Mouse (Mus musculus) forebrain, embryonic 15.5 days (tissue): ENCODE measurements at regions not wholly inside any gene's neighbourhood (a gene's known extent, or its start where the extent isn't known, plus 50 kb on each side); places are given as distances from the start of the nearest gene placed in this dataset.

Source experiments
- ATAC-seq: fragments of 200-750 bp; cut with Nextera tagmentation; replicated peaks from 2 replicates; pipeline ENCODE4 v1.8.0; 2017; ENCODE audit warnings: mild to moderate bottlenecking, moderate TSS enrichment, moderate library complexity
- H3K27ac ChIP-seq: fragments of 300-500 bp; sonication (generic); replicated peaks from 2 replicates; pipeline ENCODE4 v1.5.1; 2015; ENCODE audit warnings: mild to moderate bottlenecking, inconsistent platforms
- H3K27me3 ChIP-seq: fragments of 300-500 bp; sonication (generic); 2 replicates; pipeline ENCODE4 v1.6.1; 2015; ENCODE audit warnings: inconsistent platforms
- H3K36me3 ChIP-seq: fragments of 300-500 bp; sonication (generic); 2 replicates; pipeline ENCODE4 v1.6.1; 2015; ENCODE audit warnings: mild to moderate bottlenecking, inconsistent platforms
- H3K4me1 ChIP-seq: fragments of 300-500 bp; sonication (generic); 2 replicates; pipeline ENCODE4 v1.6.1; 2015; ENCODE audit warnings: inconsistent platforms
- H3K4me2 ChIP-seq: fragments of 300-500 bp; sonication (generic); replicated peaks from 2 replicates; pipeline ENCODE4 v1.6.1; 2015; ENCODE audit warnings: mild to moderate bottlenecking, inconsistent platforms
- H3K4me3 ChIP-seq: fragments of 300-500 bp; sonication (generic); 2 replicates; pipeline ENCODE4 v1.5.1; 2015; ENCODE audit warnings: mild to moderate bottlenecking, inconsistent platforms
- H3K9ac ChIP-seq: fragments of 300-500 bp; sonication (generic); replicated peaks from 2 replicates; pipeline ENCODE4 v1.6.1; 2015; ENCODE audit warnings: mild to moderate bottlenecking, inconsistent platforms
- H3K9me3 ChIP-seq: fragments of 300-500 bp; sonication (generic); 2 replicates; pipeline ENCODE4 v1.6.1; 2016; ENCODE audit warnings: inconsistent platforms
- WGBS: fragments of 180-500 bp; shearing (Covaris S2); methylation state at CpG from one replicate; pipeline ENCODE4 v1.1.7; 2015; ENCODE audit warnings: mixed read lengths; 5-methylcytosine and 5-hydroxymethylcytosine counted together

GRCm38 (mm10) chr1:143464863-143465262 lies 175.6 kb upstream of the B3galt2 start:
- WGBS, result 81% methylated on average over 2 of the region's 2 CpGs
- no peaks in the 10 kb centered on the region for H3K9me3 ChIP-seq
- H3K36me3 ChIP-seq, result no peaks in the 10 kb centered on the region
- H3K4me3 ChIP-seq, result no peak overlapping the region
- no peak overlapping the region for H3K4me2 ChIP-seq
- H3K27ac ChIP-seq, result no peak overlapping the region
- no peaks in the 10 kb centered on the region for H3K4me1 ChIP-seq
- no peak overlapping the region for H3K9ac ChIP-seq
- ATAC-seq, result no peak
- H3K27me3 ChIP-seq, result no peaks in the 10 kb centered on the region

- Histone ChIP-seq H3K27ac (no peak overlapping the region), H3K4me3 (no peak overlapping the region), H3K9ac (no peak overlapping the region), H3K36me3 (no peaks in the 10 kb centered on the region), H3K4me2 (no peak overlapping the region), H3K4me1 (no peaks in the 10 kb centered on the region), H3K27me3 (no peaks in the 10 kb centered on the region), H3K9me3 (no peaks in the 10 kb centered on the region)
- no peak for ATAC-seq
- WGBS, result 90% methylated on average over 3 of the region's 3 CpGs
These were observed 174.4 kb upstream of the B3galt2 start for GRCm38 (mm10) chr1:143466092-143466491.

DNA sequence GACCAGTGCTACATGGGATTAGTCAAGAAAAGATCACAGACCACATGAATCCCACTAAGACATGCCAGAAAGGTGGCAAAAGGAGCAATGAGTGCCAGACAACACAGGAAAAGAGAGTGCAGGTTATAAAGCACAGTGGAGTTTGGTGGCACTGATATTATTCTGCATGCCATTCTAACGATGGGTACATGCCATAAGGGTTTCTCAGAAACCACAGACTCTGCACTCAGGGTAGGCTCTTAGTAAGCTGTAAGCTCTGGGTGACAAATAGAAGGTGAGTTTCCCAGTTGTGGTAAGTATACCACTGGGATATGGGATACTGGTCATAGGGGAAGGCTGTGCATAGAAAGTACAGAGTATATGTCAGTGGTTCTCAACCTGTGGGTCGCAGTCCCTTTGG lies 165.1 kb upstream of the B3galt2 start:
- Histone ChIP-seq H3K4me1 (no peaks in the 10 kb centered on the region), H3K9ac (no peak overlapping the region), H3K4me2 (no peak overlapping the region), H3K27me3 (no peaks in the 10 kb centered on the region), H3K9me3 (no peaks in the 10 kb centered on the region), H3K27ac (no peak overlapping the region), H3K4me3 (no peak overlapping the region), H3K36me3 (no peaks in the 10 kb centered on the region)
- 91% methylated on average over 2 of the region's 2 CpGs for WGBS
- ATAC-seq, result no peak

- H3K4me2 ChIP-seq, result no peak overlapping the region
- no peaks in the 10 kb centered on the region for H3K27me3 ChIP-seq
- H3K36me3 ChIP-seq, result no peaks in the 10 kb centered on the region
- no peak overlapping the region for H3K27ac ChIP-seq
- no peak for ATAC-seq
- no peak overlapping the region for H3K9ac ChIP-seq
- no peaks in the 10 kb centered on the region for H3K4me1 ChIP-seq
- 96% methylated on average over 4 of the region's 4 CpGs for WGBS
- no peaks in the 10 kb centered on the region for H3K9me3 ChIP-seq
- no peak overlapping the region for H3K4me3 ChIP-seq
These were observed 157.1 kb upstream of the B3galt2 start for GRCm38 (mm10) chr1:143483345-143483744.

DNA sequence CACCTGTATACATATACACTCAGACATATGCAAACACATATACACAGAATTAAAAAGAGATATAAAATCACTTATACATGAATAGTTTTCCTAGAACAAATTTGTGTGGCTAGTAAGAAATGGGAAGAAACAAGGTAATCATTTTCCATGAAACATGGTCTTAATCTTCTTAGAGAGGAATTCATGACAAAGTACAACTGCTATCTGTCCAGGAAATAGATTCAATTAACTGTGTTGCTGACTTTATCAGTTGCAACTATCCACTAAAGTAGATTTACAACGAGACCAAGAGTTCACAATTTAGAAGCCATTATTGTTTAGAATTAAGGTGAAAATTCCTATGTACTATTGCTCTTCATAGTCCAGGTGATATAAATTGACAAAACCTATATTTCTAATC lies 155.5 kb upstream of the B3galt2 start:
- Histone ChIP-seq H3K4me3 (no peak overlapping the region), H3K9ac (no peak overlapping the region), H3K36me3 (no peaks in the 10 kb centered on the region), H3K27ac (no peak overlapping the region), H3K4me2 (no peak overlapping the region), H3K27me3 (no peaks in the 10 kb centered on the region), H3K4me1 (no peaks in the 10 kb centered on the region), H3K9me3 (no peaks in the 10 kb centered on the region)
- 98% methylated on average over 1 of the region's 1 CpGs for WGBS
- no peak for ATAC-seq

GRCm38 (mm10) chr1:143497092-143497491 lies 143.4 kb upstream of the B3galt2 start:
- no peak for ATAC-seq
- H3K36me3 ChIP-seq, result no peaks in the 10 kb centered on the region
- no peaks in the 10 kb centered on the region for H3K27me3 ChIP-seq
- no peak overlapping the region for H3K27ac ChIP-seq
- no peaks in the 10 kb centered on the region for H3K9me3 ChIP-seq
- H3K4me3 ChIP-seq, result no peak overlapping the region
- H3K9ac ChIP-seq, result no peak overlapping the region
- no peaks in the 10 kb centered on the region for H3K4me1 ChIP-seq
- H3K4me2 ChIP-seq, result no peak overlapping the region
- 86% methylated on average over 8 of the region's 8 CpGs for WGBS

DNA sequence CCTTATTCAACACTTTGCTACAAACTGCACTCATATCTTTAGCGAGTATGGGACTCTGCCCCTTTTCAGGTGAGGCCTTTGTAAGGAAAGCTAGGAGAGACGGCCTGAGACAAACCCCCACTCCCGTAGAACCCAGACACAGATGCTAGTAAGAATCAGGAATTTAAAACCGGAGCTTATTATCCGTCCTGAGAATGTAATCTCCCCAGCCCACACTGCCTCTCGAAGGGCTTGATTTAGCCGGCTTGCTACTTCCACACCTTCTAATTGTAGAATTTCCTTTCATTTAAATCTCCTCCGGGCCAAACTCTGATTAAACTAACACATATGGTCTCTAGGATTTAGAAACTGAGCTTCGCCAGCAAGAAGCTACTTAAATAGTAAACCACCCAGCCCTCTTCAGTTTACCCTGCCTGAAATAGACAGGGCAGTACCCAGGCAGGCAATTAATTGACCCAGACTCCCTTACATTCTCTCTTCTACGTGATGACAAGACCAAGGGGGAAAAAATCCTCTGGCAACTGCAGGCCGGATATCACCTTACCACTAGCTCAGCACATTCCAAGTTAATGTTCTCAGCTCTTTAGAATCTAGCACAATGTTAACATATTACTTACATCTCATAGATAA lies 136.9 kb upstream of the B3galt2 start:
- H3K9me3 ChIP-seq, result no peaks in the 10 kb centered on the region
- H3K36me3 ChIP-seq, result no peaks in the 10 kb centered on the region
- no peak overlapping the region for H3K4me2 ChIP-seq
- H3K27me3 ChIP-seq, result no peaks in the 10 kb centered on the region
- H3K4me3 ChIP-seq, result no peak overlapping the region
- WGBS, result 61% methylated on average over 11 of the region's 11 CpGs
- H3K27ac ChIP-seq, result no peak overlapping the region
- no peak for ATAC-seq
- no peak overlapping the region for H3K9ac ChIP-seq
- H3K4me1 ChIP-seq, result no peaks in the 10 kb centered on the region

- Histone ChIP-seq H3K9ac (no peak overlapping the region), H3K9me3 (no peaks in the 10 kb centered on the region), H3K27me3 (no peaks in the 10 kb centered on the region), H3K27ac (no peak overlapping the region), H3K4me3 (no peak overlapping the region), H3K36me3 (no peaks in the 10 kb centered on the region), H3K4me2 (no peak overlapping the region), H3K4me1 (no peaks in the 10 kb centered on the region)
- 87% methylated on average over 3 of the region's 3 CpGs for WGBS
- no peak for ATAC-seq
These were observed 136.4 kb upstream of the B3galt2 start for GRCm38 (mm10) chr1:143504066-143504440.

GRCm38 (mm10) chr1:143505318-143505717 lies 135.1 kb upstream of the B3galt2 start:
- Histone ChIP-seq H3K4me1 (no peaks in the 10 kb centered on the region), H3K27me3 (no peaks in the 10 kb centered on the region), H3K9ac (no peak overlapping the region), H3K27ac (no peak overlapping the region), H3K4me3 (no peak overlapping the region), H3K36me3 (no peaks in the 10 kb centered on the region), H3K9me3 (no peaks in the 10 kb centered on the region), H3K4me2 (no peak overlapping the region)
- no peak for ATAC-seq
- WGBS, result 95% methylated on average over 1 of the region's 1 CpGs

DNA sequence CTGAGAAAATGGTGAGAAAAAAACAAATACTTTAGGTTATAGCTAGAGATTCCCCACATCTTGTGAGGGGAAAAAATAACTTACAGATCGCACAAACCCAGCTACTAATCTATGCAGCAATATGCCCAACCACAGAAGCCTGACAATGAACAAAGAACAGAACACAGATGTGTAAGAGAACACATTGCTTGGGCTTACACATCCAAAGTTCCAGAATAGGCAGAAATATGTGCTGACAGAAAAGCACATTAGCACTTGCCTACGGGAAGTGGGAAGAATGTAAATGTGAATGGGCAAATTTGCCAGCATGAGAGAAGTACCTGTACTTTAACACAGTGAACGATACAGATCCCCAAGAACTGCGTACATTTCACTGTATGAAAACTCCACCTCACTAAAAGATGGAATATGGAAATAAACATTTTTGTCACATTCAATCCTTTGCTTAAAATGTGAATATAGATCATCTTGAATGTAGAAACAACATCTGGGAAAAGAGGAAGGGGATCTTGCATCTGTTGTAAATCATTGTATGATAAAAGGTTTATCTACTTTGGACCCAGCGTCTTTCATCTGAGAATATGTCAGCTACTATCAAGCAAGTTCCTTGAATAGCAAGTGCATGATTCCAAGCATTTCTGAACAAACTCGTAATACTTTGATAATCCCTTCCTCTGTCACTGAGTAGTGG lies 116.5 kb upstream of the B3galt2 start:
- Histone ChIP-seq H3K4me3 (no peak overlapping the region), H3K36me3 (no peaks in the 10 kb centered on the region), H3K9me3 (no peaks in the 10 kb centered on the region), H3K4me1 (no peaks in the 10 kb centered on the region), H3K9ac (no peak overlapping the region), H3K27ac (no peak overlapping the region), H3K4me2 (no peak overlapping the region), H3K27me3 (no peaks in the 10 kb centered on the region)
- ATAC-seq, result no peak
- WGBS, result 95% methylated on average over 6 of the region's 6 CpGs

- no peaks in the 10 kb centered on the region for H3K36me3 ChIP-seq
- H3K4me3 ChIP-seq, result no peak overlapping the region
- no peaks in the 10 kb centered on the region for H3K4me1 ChIP-seq
- no peak overlapping the region for H3K9ac ChIP-seq
- 85% methylated on average over 5 of the region's 5 CpGs for WGBS
- no peaks in the 10 kb centered on the region for H3K9me3 ChIP-seq
- H3K27me3 ChIP-seq, result no peaks in the 10 kb centered on the region
- no peak overlapping the region for H3K27ac ChIP-seq
- no peak for ATAC-seq
- H3K4me2 ChIP-seq, result no peak overlapping the region
These were observed 116.0 kb upstream of the B3galt2 start for GRCm38 (mm10) chr1:143524522-143524865.

- ATAC-seq, result peak; percentile 74
- Histone ChIP-seq H3K4me1 (no peaks in the 10 kb centered on the region), H3K27me3 (no peaks in the 10 kb centered on the region), H3K36me3 (no peaks in the 10 kb centered on the region), H3K9ac (no peak overlapping the region), H3K27ac (no peak overlapping the region), H3K4me2 (no peak overlapping the region), H3K9me3 (no peaks in the 10 kb centered on the region), H3K4me3 (no peak overlapping the region)
- 58% methylated on average over 2 of the region's 2 CpGs for WGBS
These were observed 100.2 kb upstream of the B3galt2 start for GRCm38 (mm10) chr1:143540223-143540622.

GRCm38 (mm10) chr1:143540701-143541100 lies 99.8 kb upstream of the B3galt2 start:
- H3K27me3 ChIP-seq, result no peaks in the 10 kb centered on the region
- no peak overlapping the region for H3K27ac ChIP-seq
- no peaks in the 10 kb centered on the region for H3K4me1 ChIP-seq
- no peak for ATAC-seq
- no peak overlapping the region for H3K9ac ChIP-seq
- H3K4me2 ChIP-seq, result 0 out of 2 replicates have a peak overlapping the region, but pooled peaks have one; percentile 2
- WGBS, result 40% methylated on average over 3 of the region's 3 CpGs
- no peaks in the 10 kb centered on the region for H3K9me3 ChIP-seq
- H3K4me3 ChIP-seq, result no peak overlapping the region
- no peaks in the 10 kb centered on the region for H3K36me3 ChIP-seq
